Mouse (Mus musculus) limb, embryonic 10.5 days (tissue): Measurements from ENCODE around the gene Tspan17. TPM values are rescaled to one million over a fixed set of nuclear protein-coding genes. Genes with fewer than 3 reads are reported as not detected.
A peak's percentile ranks its signal among the peaks of the same experiment; 100 is the strongest.

Experiments used
- DNase-seq: peaks from one replicate; pipeline ENCODE4 v3.0.0-alpha.2; 2017; ENCODE audit warnings: low spot score
- H3K27ac ChIP-seq: fragments of 300-500 bp; sonication (generic); 2 replicates; pipeline ENCODE4 v1.5.1; 2016; ENCODE audit warnings: mild to moderate bottlenecking
- H3K27me3 ChIP-seq: fragments of 300-500 bp; sonication (generic); 2 replicates; pipeline ENCODE4 v1.6.1; 2016; ENCODE audit warnings: low read depth, mild to moderate bottlenecking; ENCODE audit not compliant: poor library complexity, severe bottlenecking
- H3K36me3 ChIP-seq: fragments of 300-500 bp; sonication (generic); 2 replicates; pipeline ENCODE4 v1.6.1; 2016; ENCODE audit warnings: mild to moderate bottlenecking, moderate library complexity
- H3K4me1 ChIP-seq: fragments of 300-500 bp; sonication (generic); 2 replicates; pipeline ENCODE4 v1.6.1; 2016
- H3K4me3 ChIP-seq: fragments of 300-500 bp; sonication (generic); 2 replicates; pipeline ENCODE4 v1.5.1; 2016; ENCODE audit warnings: mild to moderate bottlenecking, moderate library complexity
- H3K9me3 ChIP-seq: fragments of 300-500 bp; sonication (generic); replicated peaks from 2 replicates; pipeline ENCODE4 v1.6.1; 2016; ENCODE audit warnings: mild to moderate bottlenecking
- WGBS: fragments of 180-500 bp; shearing (Covaris S2); methylation state at CpG from one replicate; pipeline ENCODE4 v1.1.7; 2016; 5-methylcytosine and 5-hydroxymethylcytosine counted together
- polyA plus RNA-seq: library from polyadenylated mRNA; unstranded; fragments of >200 nt; fragmentation: Nextera tagmentation; extraction: Ambion mirVana; gene quantifications from 2 replicates; pipeline ENCODE4 v1.2.1, GENCODE M21; 2016

Gene Tspan17
- polyA plus RNA-seq, 1 experiment from 2014 or later: 2.0 TPM

- H3K27me3 ChIP-seq: peaks cover 39% of the 10 kb centered on the region
- no peak for DNase-seq
- no peaks in the 10 kb centered on the region for H3K4me1 ChIP-seq
- H3K9me3 ChIP-seq: no peaks in the 10 kb centered on the region
- 83% methylated on average over 4 of the region's 4 CpGs for WGBS
- H3K36me3 ChIP-seq: no peaks in the 10 kb centered on the region
- no peak overlapping the region for H3K4me3 ChIP-seq
- no peak overlapping the region for H3K27ac ChIP-seq
Observed at GRCm38 (mm10) chr13:54800206-54800605, 11.0 kb downstream of the Tspan17 start.

- Histone ChIP-seq H3K4me3 (no peak overlapping the region), H3K27me3 (peaks cover 43% of the 10 kb centered on the region), H3K9me3 (no peaks in the 10 kb centered on the region), H3K4me1 (peaks cover 9% of the 10 kb centered on the region), H3K36me3 (no peaks in the 10 kb centered on the region), H3K27ac (no peak overlapping the region)
- 81% methylated on average over 6 of the region's 6 CpGs for WGBS
- DNase-seq: no peak
Observed at GRCm38 (mm10) chr13:54803010-54803409, 13.8 kb downstream of the Tspan17 start.

GRCm38 (mm10) chr13:54805134-54805838, 16.1 kb downstream of the Tspan17 start:
- peaks cover 33% of the 10 kb centered on the region for H3K27me3 ChIP-seq
- peak; percentile 57 for DNase-seq
- H3K4me1 ChIP-seq: peaks cover 9% of the 10 kb centered on the region
- 44% methylated on average over 21 of the region's 21 CpGs for whole genome bisulfite sequencing
- H3K27ac ChIP-seq: no peak overlapping the region
- H3K4me3 ChIP-seq: no peak overlapping the region
- H3K9me3 ChIP-seq: no peaks in the 10 kb centered on the region
- no peaks in the 10 kb centered on the region for H3K36me3 ChIP-seq

DNA sequence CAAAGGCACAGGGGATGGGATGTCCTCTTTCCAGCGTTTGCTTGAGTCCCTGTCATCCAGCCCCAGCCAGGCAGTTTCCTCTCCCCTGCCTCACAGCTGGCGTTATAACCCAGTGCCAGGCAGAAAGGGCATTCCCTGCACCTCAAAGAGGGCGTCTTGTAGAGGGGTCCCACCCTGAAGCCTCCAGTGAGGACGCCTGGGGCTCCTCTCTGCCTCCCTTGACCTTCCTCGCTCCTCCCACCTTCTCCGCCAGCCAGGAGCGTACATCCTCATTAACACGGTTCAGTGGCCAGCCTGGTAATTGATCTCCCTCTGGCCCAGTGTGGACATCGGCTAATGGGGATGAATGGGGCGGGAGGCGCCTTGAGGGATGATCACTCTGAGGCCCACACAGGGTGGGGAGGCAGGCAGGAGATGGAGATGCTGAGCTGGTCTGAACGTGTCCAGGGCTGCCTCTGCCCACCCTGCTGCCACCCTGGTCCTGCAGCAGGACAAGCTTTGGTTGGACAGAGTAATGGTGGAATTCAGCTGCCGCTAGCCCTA, 17.3 kb downstream of the Tspan17 start:
- no peak for DNase-seq
- peaks cover 13% of the 10 kb centered on the region for H3K4me1 ChIP-seq
- H3K27ac ChIP-seq: no peak overlapping the region
- H3K27me3 ChIP-seq: peaks cover 33% of the 10 kb centered on the region
- no peak overlapping the region for H3K4me3 ChIP-seq
- H3K36me3 ChIP-seq: no peaks in the 10 kb centered on the region
- WGBS: 36% methylated on average over 13 of the region's 13 CpGs
- H3K9me3 ChIP-seq: no peaks in the 10 kb centered on the region

DNA sequence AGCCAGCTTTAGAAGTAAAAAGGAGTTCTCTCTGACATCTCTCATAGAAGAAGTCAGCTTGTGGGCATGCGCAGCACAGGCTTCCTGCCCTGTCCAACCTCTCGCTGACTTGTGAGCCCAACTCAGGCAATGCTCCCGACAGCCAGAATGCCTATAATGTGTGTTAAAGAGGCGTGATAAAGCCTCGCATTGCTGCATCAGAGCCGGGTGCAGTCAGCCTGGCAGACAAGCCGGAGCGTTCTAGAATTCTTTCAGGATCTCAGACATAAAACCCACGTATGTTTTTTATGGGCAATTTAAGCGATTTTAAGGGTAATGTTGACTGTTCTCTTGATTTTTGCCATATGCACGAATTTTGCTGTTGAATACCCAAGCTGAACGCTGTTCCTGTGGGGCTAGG, 18.9 kb downstream of the Tspan17 start:
- Histone ChIP-seq H3K4me1 (peaks cover 16% of the 10 kb centered on the region), H3K9me3 (no peaks in the 10 kb centered on the region), H3K27ac (no peak overlapping the region), H3K27me3 (peaks cover 30% of the 10 kb centered on the region), H3K36me3 (no peaks in the 10 kb centered on the region), H3K4me3 (no peak overlapping the region)
- WGBS: 77% methylated on average over 12 of the region's 12 CpGs
- DNase-seq: no peak

DNA sequence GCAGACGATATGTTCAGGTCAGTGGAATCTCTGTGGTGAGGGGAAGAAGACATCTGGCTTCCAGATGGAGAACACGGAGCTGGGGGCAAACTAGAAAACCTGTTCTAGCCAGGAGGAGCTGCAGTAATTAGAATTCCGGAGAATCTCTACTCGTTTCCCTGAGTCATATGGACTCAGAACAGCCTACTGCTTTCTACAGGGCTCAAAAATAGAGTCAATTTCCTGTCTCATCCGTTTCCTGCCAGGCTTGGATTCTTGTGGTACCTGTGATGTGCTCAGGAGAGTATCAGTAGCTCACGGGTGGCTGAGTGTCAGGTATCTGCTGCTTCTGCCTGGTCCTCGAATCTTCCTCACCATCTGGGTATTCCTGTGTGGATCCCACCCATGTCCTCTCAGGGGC, 22.3 kb downstream of the Tspan17 start:
- Histone ChIP-seq H3K4me1 (peaks cover 11% of the 10 kb centered on the region), H3K27ac (no peak overlapping the region), H3K27me3 (peaks cover 3% of the 10 kb centered on the region; the same call in 1 of the 2 replicates), H3K9me3 (no peaks in the 10 kb centered on the region), H3K4me3 (no peak overlapping the region), H3K36me3 (no peaks in the 10 kb centered on the region)
- 29% methylated on average over 7 of the region's 7 CpGs for WGBS
- DNase-seq: no peak

DNA sequence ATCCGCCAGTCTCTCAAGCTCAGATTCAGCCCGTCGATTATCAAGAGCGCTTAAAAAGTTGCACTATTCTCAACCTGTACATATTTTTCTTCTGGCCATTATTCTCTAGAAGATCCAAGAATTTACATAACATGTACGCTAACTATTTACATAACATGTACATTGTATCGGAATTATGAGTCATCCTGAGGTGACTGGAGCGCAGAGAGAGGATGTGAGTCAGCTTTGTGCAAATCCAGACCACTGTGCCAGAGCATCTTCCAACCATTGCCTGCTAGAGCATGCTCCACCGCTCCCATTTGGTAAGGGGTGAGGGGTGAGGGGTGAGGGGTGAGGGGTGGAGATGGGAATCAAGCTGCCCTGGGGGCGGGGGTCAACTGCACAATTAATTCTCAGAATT, 24.2 kb downstream of the Tspan17 start:
- H3K4me1 ChIP-seq: peaks cover 13% of the 10 kb centered on the region; the same call in 1 of the 2 replicates
- WGBS: 85% methylated on average over 9 of the region's 9 CpGs
- no peak for DNase-seq
- no peak overlapping the region for H3K27ac ChIP-seq
- no peak overlapping the region for H3K4me3 ChIP-seq
- H3K36me3 ChIP-seq: no peaks in the 10 kb centered on the region
- H3K27me3 ChIP-seq: 0 out of 2 replicates have a peak, but pooled peaks cover 7% of the 10 kb centered on the region
- H3K9me3 ChIP-seq: no peaks in the 10 kb centered on the region

- H3K9me3 ChIP-seq: no peaks in the 10 kb centered on the region
- H3K4me3 ChIP-seq: no peak overlapping the region
- 28% methylated on average over 17 of the region's 17 CpGs for WGBS
- DNase-seq: no peak
- 0 out of 2 replicates have a peak, but pooled peaks cover 9% of the 10 kb centered on the region for H3K27me3 ChIP-seq
- H3K4me1 ChIP-seq: peaks cover 19% of the 10 kb centered on the region; the same call in 1 of the 2 replicates
- H3K27ac ChIP-seq: no peak overlapping the region
- H3K36me3 ChIP-seq: no peaks in the 10 kb centered on the region
Observed at GRCm38 (mm10) chr13:54818399-54819254, 29.4 kb downstream of the Tspan17 start.

- 85% methylated on average over 4 of the region's 4 CpGs for WGBS
- Histone ChIP-seq H3K9me3 (no peaks in the 10 kb centered on the region), H3K36me3 (no peaks in the 10 kb centered on the region), H3K4me1 (peaks cover 30% of the 10 kb centered on the region), H3K4me3 (no peak overlapping the region), H3K27me3 (0 out of 2 replicates have a peak, but pooled peaks cover 9% of the 10 kb centered on the region), H3K27ac (no peak overlapping the region)
- no peak for DNase-seq
Observed at GRCm38 (mm10) chr13:54821106-54821505, 31.9 kb downstream of the Tspan17 start.

DNA sequence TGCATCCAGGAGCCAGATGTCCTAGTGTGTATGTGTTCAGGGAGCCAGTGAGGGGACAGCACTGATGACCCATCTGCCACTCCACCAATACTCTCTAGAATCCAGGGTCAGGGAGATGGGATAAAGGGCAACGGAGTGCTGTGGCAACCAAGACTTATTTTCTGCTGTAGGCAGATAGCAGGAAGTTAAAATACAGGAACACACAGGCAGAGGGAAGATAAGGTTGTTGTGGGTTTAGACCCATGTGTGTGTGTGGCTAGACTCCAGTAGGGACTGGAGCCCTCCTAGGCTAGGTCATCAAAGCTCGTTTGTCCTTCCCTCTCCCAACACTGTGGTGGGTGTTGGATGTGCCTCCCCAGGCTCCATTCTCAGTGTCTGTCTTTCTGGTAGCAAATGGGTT, 32.8 kb downstream of the Tspan17 start:
- DNase-seq: no peak
- Histone ChIP-seq H3K4me1 (peaks cover 30% of the 10 kb centered on the region), H3K9me3 (no peaks in the 10 kb centered on the region), H3K36me3 (no peaks in the 10 kb centered on the region), H3K27ac (no peak overlapping the region), H3K27me3 (0 out of 2 replicates have a peak, but pooled peaks cover 9% of the 10 kb centered on the region), H3K4me3 (no peak overlapping the region)
- 85% methylated on average over 2 of the region's 2 CpGs for WGBS

DNA sequence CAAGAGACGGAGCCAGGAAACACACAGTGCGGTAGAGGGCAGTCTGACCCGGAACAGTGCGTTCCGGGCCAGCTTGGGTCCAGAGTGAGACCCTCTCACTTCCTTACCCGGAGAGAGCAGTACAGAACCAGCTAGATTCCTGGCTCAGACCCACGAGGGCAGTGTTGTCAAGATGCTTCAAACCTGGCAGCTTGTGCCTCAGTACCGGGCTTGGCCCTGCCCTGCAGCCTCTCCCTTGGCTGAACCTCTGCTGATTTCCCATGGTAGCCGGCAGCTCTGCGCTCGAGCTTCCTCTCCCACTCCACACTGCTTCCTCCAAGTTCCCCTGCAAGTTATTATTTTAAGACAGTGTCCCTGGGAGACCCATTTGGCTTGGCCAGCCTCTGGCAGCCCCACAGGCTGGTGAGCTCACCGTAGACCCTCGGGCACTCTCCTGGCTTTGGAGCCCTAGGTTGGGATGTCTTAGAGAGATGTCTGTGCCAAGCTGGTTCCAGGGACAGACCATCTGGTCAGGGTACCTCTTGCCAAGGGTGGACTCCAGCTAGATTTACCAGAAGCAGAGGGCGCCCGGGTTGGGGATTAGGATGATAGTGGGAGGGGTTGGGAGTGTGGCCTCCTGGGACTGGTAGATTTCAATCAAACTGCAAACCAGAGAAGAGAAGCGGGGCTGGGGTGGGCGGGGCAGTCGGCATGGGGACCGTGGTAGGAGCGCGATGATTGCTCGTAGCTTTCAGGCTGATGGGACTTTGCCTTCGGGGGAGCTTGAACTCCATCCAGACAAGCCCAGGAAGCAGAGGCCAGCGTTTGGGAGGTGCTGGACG, 35.1 kb downstream of the Tspan17 start:
- H3K27ac ChIP-seq: no peak overlapping the region
- no peaks in the 10 kb centered on the region for H3K27me3 ChIP-seq
- 21% methylated on average over 25 of the region's 25 CpGs for WGBS
- no peaks in the 10 kb centered on the region for H3K9me3 ChIP-seq
- DNase-seq: no peak
- H3K4me3 ChIP-seq: peak overlapping the region; percentile 38
- peaks cover 26% of the 10 kb centered on the region for H3K4me1 ChIP-seq
- no peaks in the 10 kb centered on the region for H3K36me3 ChIP-seq

GRCm38 (mm10) chr13:54827992-54828391, 38.8 kb downstream of the Tspan17 start:
- H3K4me1 ChIP-seq: peaks cover 18% of the 10 kb centered on the region

More at GRCm38 (mm10) chr13:54827992-54828391, 38.8 kb downstream of the Tspan17 start:
- Histone ChIP-seq H3K36me3 (no peaks in the 10 kb centered on the region), H3K27ac (no peak overlapping the region), H3K9me3 (no peaks in the 10 kb centered on the region), H3K4me3 (no peak overlapping the region), H3K27me3 (no peaks in the 10 kb centered on the region)
- WGBS: 54% methylated on average over 7 of the region's 7 CpGs
- DNase-seq: no peak
